Mouse (Mus musculus): ENCODE measurements at regions not wholly inside any gene's neighbourhood (a gene's known extent, or its start where the extent isn't known, plus 50 kb on each side); places are given as distances from the start of the nearest gene placed in this dataset.

DNA sequence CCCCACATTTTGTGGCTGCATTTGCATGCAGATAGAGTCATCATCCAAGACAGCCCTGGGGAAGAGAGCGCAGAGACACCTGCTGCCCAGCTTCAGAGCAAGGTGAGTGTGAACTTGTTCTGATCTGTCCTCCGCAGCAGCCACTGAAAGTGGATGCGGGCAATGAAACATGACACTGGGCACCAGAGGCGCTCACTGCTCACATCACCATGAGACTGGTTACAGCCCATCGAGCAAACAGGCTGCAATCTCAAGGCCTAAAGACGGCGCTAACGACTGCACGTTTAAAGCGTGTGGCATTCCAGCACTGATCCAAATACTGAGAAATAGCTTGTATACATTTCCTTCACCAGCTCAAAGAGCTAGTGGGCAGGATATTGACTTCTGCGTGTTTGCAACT is 65.8 kb downstream of the Barhl2 start:
- no peak for DNase-seq (ENCODE audit: low spot score in 2 of 2)

DNA sequence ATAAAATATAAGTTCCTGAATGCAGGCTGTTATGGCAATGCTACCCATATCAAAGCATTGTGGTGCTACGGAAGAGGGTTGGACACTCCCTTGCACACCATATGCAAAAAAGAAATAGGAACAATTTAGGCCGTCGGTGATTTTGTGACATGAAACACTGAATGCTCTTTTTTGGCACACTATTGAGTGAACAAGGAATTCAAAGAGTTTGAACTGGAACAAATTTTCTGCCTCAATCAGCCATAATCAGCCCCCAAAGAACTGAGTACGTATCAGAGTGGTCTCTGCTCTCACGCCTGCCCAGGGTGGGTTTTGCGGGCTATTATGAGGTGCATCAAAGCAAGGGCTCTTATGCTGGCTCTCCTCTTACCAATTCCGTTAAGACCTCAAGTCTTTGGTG is 71.3 kb downstream of the Barhl2 start:
- no peak for DNase-seq (ENCODE audit: low spot score in 2 of 2)

- DNase-seq (ENCODE audit: low spot score in 2 of 2): no peak
Observed at GRCm38 (mm10) chr5:106385838-106386237, 72.1 kb downstream of the Barhl2 start.

DNA sequence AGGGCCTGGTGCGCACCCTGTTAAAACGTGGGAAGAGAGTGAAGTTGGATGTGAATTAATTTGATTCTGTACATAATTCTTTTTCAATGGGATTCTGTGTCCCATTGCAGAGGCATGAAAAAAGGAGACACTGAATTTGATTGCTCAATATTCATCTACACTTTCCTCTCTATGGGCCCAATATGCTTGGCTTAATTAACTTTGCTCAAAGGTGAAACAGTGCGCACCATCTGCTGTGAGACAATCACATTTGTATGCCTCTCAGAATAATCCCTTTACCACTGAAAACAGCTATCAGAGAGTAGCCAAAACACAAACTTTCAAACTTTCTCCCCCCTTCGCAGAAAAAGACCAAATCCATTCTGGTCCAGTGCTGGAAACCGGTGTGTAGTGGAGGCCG is 72.7 kb downstream of the Barhl2 start:
- DNase-seq (ENCODE audit: low spot score in 2 of 2): no peak

- DNase-seq (ENCODE audit: low spot score in 2 of 2): no peak
Observed at GRCm38 (mm10) chr5:106384138-106384770, 73.7 kb downstream of the Barhl2 start.

DNA sequence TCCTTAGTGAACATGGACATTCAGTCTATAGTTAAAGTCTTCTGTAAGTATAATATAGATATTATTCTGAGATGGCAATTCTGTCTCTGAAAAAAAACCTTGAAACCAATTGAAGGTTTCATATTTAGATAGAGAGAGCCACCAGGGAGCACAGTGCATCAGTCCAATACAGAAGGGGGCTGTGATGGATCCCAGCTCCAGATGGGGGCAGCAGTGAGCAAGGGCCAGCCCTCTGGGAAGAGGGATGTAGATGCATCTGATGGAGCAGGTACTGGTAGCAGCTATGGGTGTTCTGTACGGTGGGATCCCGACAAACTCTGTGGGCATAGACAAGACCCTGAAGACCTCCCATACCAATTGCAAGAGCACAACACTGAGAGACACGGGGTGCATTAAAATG is 76.0 kb downstream of the Barhl2 start:
- DNase-seq (ENCODE audit: low spot score in 2 of 2): no peak

DNA sequence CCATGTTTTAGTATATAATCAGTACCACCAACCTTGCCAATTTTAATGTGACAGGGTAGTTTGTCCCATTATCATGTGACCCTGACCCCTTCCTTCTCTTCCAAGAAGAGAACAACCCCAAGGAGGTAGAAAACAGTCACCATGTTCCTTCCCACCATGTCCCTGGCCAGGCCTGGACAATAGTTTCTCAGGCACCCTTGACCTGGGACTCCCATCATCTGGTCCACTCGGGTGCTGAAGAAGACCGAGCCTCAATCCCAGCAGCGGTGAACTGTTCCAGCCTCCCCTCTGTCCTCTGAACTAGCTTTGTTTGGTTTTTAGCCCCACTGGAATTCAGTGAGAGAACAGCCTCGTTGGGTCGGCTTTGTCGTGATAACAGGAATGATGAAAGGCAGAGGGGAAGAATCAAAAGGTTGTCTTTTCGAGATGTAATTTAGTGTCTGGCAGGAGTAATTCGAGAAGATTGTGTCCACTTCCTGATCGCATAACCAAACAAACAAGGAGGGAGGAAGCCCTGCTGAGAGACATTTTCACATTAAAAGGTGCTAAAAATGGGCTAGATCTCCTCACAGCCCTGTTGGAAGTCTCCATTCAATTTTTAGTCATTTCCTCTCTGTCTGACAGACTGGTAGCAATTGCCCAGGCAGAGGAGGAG is 77.2 kb downstream of the Barhl2 start:
- no peak for DNase-seq (ENCODE audit: low spot score in 2 of 2)

- DNase-seq (ENCODE audit: low spot score in 2 of 2): no peak
Observed at GRCm38 (mm10) chr5:106376781-106377525, 81.0 kb downstream of the Barhl2 start.

- no peak for DNase-seq (ENCODE audit: low spot score in 2 of 2)
Observed at GRCm38 (mm10) chr5:106367831-106368230, 90.1 kb downstream of the Barhl2 start.

- DNase-seq (ENCODE audit: low spot score in 2 of 2): no peak
Observed at GRCm38 (mm10) chr5:106367312-106367711, 90.7 kb downstream of the Barhl2 start.

GRCm38 (mm10) chr5:106366006-106366405 is 92.0 kb downstream of the Barhl2 start:
- peak in 1 of 2 experiments; percentile 3 for DNase-seq (ENCODE audit: low spot score in 2 of 2)

DNA sequence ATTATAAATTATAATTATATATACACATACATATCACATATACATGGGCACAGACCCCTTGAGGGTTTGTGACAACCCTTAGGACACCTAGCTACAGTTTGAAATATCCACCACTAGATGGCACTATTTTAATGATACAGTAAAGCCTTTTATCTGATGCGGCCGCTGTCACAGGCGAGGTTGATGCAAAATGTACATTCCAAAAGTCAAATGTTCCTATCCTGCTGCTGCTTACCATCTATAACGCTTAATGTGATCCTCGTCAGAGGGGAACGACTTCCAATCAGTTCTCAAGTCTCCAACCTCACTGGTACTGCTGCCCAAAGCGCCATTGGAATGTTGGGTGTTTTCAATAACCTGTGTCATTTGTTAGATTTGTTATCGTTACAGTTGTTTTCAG is 92.9 kb downstream of the Barhl2 start:
- DNase-seq (ENCODE audit: low spot score in 2 of 2): no peak

DNA sequence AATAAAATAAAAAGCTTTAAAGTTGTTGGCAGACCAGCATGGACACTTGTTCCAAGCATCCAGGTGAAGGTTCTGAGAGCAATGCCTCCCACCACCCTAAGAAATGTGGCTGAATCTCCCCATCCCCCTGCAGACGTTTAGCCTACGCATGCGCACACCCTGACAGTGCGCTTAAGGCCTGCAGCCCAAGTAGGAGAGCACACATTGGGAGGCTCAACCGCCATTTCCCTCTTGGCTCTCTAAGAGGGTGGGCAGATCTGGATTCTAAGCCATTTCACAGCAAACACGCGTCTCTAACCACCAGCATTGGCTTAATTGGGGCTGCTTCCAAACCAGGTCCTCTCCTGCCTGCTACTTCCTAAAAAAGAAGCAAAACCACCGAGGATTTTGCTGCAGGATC is 106.6 kb downstream of the Barhl2 start:
- no peak for DNase-seq (ENCODE audit: low spot score in 2 of 2)

- DNase-seq (ENCODE audit: low spot score in 2 of 2): no peak
Observed at GRCm38 (mm10) chr5:106349851-106350515, 108.0 kb downstream of the Barhl2 start.

DNA sequence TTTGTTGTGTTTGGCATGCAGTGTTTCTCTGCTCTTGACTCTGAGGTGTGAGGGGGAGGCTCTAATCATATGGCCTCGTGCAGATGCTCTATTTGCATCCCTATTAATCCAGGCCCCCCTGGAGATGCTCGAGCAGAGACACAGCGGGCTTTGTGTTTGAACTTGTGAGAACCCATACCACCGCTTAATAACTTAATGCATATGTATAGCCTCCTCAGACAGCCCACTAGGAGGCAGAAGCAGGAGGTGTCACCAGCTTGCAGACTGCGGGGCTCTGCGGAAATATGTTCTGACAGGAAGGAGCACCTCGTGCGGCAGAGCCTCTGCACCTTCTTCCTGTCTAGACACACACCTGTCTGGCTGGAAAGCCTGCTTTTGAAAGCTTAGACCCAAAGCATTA is 113.7 kb downstream of the Barhl2 start:
- no peak for DNase-seq (ENCODE audit: low spot score in 2 of 2)

- no peak for DNase-seq (ENCODE audit: low spot score in 2 of 2)
Observed at GRCm38 (mm10) chr5:106343601-106344000, 114.4 kb downstream of the Barhl2 start.

- no peak for DNase-seq (ENCODE audit: low spot score in 2 of 2)
Observed at GRCm38 (mm10) chr5:106341361-106341760, 116.6 kb downstream of the Barhl2 start.

DNA sequence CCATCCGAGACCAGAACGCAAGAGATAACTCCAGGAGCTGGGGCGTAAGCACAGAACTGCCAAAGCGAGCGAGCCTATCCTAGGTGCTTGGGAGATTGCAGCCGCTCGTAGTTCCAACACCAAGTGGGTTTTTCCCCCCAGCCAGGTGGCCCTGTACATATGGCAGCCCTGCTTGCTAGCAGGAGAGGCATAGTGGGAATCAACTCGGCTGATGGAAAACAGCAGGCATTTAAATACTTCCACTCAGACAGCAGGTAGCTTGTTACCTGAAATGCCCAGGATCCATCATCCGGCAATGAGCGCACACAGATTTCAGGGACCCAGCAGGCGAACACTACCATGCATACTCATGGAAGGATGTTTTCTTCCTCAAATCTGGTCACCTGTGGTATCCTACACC is 122.3 kb downstream of the Barhl2 start:
- no peak for DNase-seq (ENCODE audit: low spot score in 2 of 2)

- no peak for DNase-seq (ENCODE audit: low spot score in 2 of 2)
Observed at GRCm38 (mm10) chr5:106327592-106328150, 130.3 kb downstream of the Barhl2 start.

- no peak for DNase-seq (ENCODE audit: low spot score in 2 of 2)
Observed at GRCm38 (mm10) chr5:106322574-106323215, 135.3 kb downstream of the Barhl2 start.

DNA sequence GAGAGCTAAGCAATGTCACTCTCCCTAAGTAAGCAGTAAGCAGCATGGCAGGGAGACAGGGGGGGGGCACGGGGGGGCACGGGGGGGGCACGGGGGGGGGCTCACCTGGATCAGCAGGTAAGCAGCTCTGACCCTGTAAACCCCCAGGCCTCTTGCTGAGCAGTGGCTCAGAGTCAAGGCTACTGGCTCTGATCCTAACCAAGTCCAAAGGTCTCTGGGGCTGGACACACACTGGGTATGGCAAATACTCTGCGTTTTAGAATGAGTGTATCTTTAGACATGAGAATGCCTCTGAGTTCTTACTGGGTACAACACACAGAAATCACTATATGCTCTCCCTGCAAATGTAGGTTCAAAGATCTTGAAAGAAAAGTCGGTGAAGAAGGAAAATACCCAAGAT is 136.5 kb downstream of the Barhl2 start:
- DNase-seq (ENCODE audit: low spot score in 2 of 2): no peak
